Mouse (Mus musculus): ENCODE measurements around the gene Gm20388. TPM values are rescaled to one million over a fixed set of nuclear protein-coding genes. Genes with fewer than 3 reads are reported as not detected.
A peak's percentile ranks its signal among the peaks of the same experiment; 100 is the strongest.
"Not testable (repeated sequence)": the region's sequence is repeated elsewhere in the genome, so short reads cannot be mapped to it uniquely, and the experiment has no call there.

Gene Gm20388
- polyA plus RNA-seq, 1 experiment from 2014 or later, result not detected

DNA sequence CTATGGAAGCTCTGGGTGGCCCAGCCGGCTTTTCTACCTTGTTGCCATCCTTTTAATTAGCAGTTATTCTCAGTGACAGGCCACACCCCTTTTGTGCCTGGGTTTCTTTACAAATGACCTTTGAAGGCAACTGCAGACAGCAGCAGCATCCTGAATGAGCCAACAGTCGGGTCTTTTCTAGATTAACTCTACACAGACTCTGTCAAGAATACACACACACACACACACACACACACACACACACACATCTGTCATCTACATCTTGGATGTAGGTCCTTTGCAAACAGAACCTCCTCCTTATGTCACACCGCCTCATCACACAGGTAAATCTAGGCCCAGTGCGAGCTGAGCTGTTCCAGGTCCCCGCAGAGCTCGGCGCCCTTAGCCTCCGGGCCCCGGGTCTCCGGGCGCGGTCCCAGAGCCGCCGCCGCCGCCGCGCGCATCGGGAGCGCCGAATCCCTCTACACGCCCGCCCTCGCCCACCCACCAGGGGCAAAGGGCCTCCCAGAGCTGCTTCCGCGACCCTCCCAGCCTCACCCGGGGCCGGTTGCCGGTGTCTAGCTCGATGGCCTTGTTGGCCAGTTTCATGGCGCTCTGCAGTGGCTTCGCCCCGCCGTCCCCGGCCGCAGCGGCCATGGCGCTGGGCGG is 3342.9 kb downstream of the Gm20388 start:
- peak overlapping the region; percentile 71 for H3K4me3 ChIP-seq (ENCODE audit: low read depth, low read length)
- no peaks in the 10 kb centered on the region for H3K27me3 ChIP-seq (replicated peaks; ENCODE audit: control insufficient read depth, insufficient read depth, low read length)
- H3K4me1 ChIP-seq (replicated peaks; ENCODE audit: control insufficient read depth, insufficient read depth, low read length), result 0 out of 2 replicates have a peak, but pooled peaks cover 2% of the 10 kb centered on the region
- H3K4me2 ChIP-seq (replicated peaks; ENCODE audit: low read depth), result peak overlapping the region; percentile 96
- H3K36me3 ChIP-seq (ENCODE audit: control insufficient read depth, insufficient read depth), result peaks cover 42% of the 10 kb centered on the region
- peak overlapping the region; percentile 91 for H3K9ac ChIP-seq (ENCODE audit: low read depth, low read length)
- no peaks in the 10 kb centered on the region for H3K9me3 ChIP-seq (ENCODE audit: control insufficient read depth)
- H3K27ac ChIP-seq (ENCODE audit: low read depth, low read length), result peak overlapping the region; percentile 82
- under 1% methylated on average over 38 of the region's 40 CpGs for whole genome bisulfite sequencing
- ATAC-seq, result peak; percentile 26
- no peak for TF ChIP-seq CTCF (IDR thresholded peaks at IDR 0.05; ENCODE audit: low read depth)

- Histone ChIP-seq H3K36me3 (ENCODE audit: control insufficient read depth, insufficient read depth) (peaks cover 41% of the 10 kb centered on the region), H3K4me1 (replicated peaks; ENCODE audit: control insufficient read depth, insufficient read depth, low read length) (0 out of 2 replicates have a peak, but pooled peaks cover 2% of the 10 kb centered on the region), H3K9me3 (ENCODE audit: control insufficient read depth) (no peaks in the 10 kb centered on the region), H3K27ac (ENCODE audit: low read depth, low read length) (peak within 1 kb of the TSS; percentile 82), H3K4me3 (ENCODE audit: low read depth, low read length) (peak within 1 kb of the TSS; percentile 71), H3K9ac (ENCODE audit: low read depth, low read length) (peak within 1 kb of the TSS; percentile 91), H3K4me2 (replicated peaks; ENCODE audit: low read depth) (peak within 1 kb of the TSS; percentile 96), H3K27me3 (replicated peaks; ENCODE audit: control insufficient read depth, insufficient read depth, low read length) (no peaks in the 10 kb centered on the region)
- WGBS, result 0% methylated on average over 89 of the region's 99 CpGs
- TF ChIP-seq CTCF (IDR thresholded peaks at IDR 0.05; ENCODE audit: low read depth), result 0 out of 2 replicates have a peak, but pooled peaks have one; percentile 6
- ATAC-seq, result peak; percentile 96
These were observed 3343.7 kb downstream of the Gm20388 start, which contains the start of the genes Zfp276 and Vps9d1 for GRCm38 (mm10) chr8:123254099-123254885. Gene Zfp276 (plus strand): TSS chr8:123254195. Gene Vps9d1 (minus strand): TSS chr8:123254348.

DNA sequence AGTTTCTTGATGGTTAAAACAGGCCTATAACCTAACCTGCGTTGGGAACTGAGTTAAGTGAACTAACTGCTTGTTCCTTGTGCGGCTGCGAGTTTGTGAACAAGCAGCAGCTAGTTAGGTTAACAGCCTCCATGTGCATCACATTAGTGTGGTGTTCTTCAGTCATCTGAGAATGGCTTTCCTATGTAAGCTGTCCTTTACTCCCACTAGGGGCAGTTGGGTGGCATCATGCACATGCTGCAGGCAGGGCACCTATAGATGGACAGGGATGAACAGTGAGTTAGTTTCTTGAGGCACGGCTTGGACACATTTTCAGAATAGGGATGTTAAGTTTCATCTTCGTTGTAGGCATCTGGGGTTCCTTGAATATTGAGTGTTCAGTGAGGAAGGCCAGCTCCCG is 3344.5 kb downstream of the Gm20388 start:
- Histone ChIP-seq H3K27me3 (replicated peaks; ENCODE audit: control insufficient read depth, insufficient read depth, low read length) (no peaks in the 10 kb centered on the region), H3K9ac (ENCODE audit: low read depth, low read length) (peak overlapping the region; percentile 91; the same call in 1 of the 2 replicates), H3K9me3 (ENCODE audit: control insufficient read depth) (no peaks in the 10 kb centered on the region), H3K4me1 (replicated peaks; ENCODE audit: control insufficient read depth, insufficient read depth, low read length) (0 out of 2 replicates have a peak, but pooled peaks cover 2% of the 10 kb centered on the region), H3K36me3 (ENCODE audit: control insufficient read depth, insufficient read depth) (peaks cover 44% of the 10 kb centered on the region), H3K27ac (ENCODE audit: low read depth, low read length) (no peak overlapping the region), H3K4me2 (replicated peaks; ENCODE audit: low read depth) (peak overlapping the region; percentile 96), H3K4me3 (ENCODE audit: low read depth, low read length) (peak overlapping the region; percentile 71)
- TF ChIP-seq CTCF (IDR thresholded peaks at IDR 0.05; ENCODE audit: low read depth), result peak; percentile 55
- ATAC-seq, result no peak
- WGBS, result 64% methylated on average over 6 of the region's 6 CpGs

- ATAC-seq, result no peak
These were observed 3346.5 kb downstream of the Gm20388 start for GRCm38 (mm10) chr8:123257114-123257513.

DNA sequence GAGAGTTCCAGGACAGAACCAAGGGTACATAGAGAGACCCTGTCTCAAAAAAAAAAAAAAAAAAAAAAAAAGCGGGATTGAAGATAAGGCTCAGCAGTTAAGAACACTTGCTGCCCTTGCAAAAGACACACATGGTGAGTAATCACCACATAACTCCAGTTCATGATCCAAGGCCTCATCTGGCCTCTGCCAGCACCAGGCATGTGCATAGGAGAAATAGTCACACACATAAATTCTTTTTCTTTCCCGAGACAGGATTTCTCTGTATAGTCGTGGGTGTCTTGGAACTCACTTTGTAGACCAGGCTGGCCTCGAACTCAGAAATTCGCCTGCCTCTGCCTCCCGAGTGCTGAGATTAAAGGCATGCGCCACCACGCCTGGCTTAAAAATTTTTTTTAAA is 3347.0 kb downstream of the Gm20388 start:
- not testable (repeated sequence) for ATAC-seq; H3K9ac ChIP-seq (ENCODE audit: low read depth, low read length); H3K4me3 ChIP-seq (ENCODE audit: low read depth, low read length); H3K9me3 ChIP-seq (ENCODE audit: control insufficient read depth); H3K27me3 ChIP-seq (replicated peaks; ENCODE audit: control insufficient read depth, insufficient read depth, low read length); H3K4me2 ChIP-seq (replicated peaks; ENCODE audit: low read depth); H3K4me1 ChIP-seq (replicated peaks; ENCODE audit: control insufficient read depth, insufficient read depth, low read length); H3K27ac ChIP-seq (ENCODE audit: low read depth, low read length)
- WGBS, result 90% methylated on average over 8 of the region's 8 CpGs
- H3K36me3 ChIP-seq (ENCODE audit: control insufficient read depth, insufficient read depth), result peaks cover 48% of the 10 kb centered on the region

More at GRCm38 (mm10) chr8:123257114-123257513, 3346.5 kb downstream of the Gm20388 start:
- 94% methylated on average over 3 of the region's 3 CpGs for WGBS
- 0 out of 2 replicates have a peak, but pooled peaks cover 2% of the 10 kb centered on the region for H3K4me1 ChIP-seq (replicated peaks; ENCODE audit: control insufficient read depth, insufficient read depth, low read length)
- H3K4me2 ChIP-seq (replicated peaks; ENCODE audit: low read depth), result no peak overlapping the region
- no peaks in the 10 kb centered on the region for H3K9me3 ChIP-seq (ENCODE audit: control insufficient read depth)
- no peak overlapping the region for H3K4me3 ChIP-seq (ENCODE audit: low read depth, low read length)
- H3K27ac ChIP-seq (ENCODE audit: low read depth, low read length), result no peak overlapping the region
- no peaks in the 10 kb centered on the region for H3K27me3 ChIP-seq (replicated peaks; ENCODE audit: control insufficient read depth, insufficient read depth, low read length)
- no peak for TF ChIP-seq CTCF (IDR thresholded peaks at IDR 0.05; ENCODE audit: low read depth)
- H3K9ac ChIP-seq (ENCODE audit: low read depth, low read length), result no peak overlapping the region
- peaks cover 45% of the 10 kb centered on the region for H3K36me3 ChIP-seq (ENCODE audit: control insufficient read depth, insufficient read depth)
